Mouse (Mus musculus): ENCODE results near the gene Sowahc.

Sowahc gene

DNA sequence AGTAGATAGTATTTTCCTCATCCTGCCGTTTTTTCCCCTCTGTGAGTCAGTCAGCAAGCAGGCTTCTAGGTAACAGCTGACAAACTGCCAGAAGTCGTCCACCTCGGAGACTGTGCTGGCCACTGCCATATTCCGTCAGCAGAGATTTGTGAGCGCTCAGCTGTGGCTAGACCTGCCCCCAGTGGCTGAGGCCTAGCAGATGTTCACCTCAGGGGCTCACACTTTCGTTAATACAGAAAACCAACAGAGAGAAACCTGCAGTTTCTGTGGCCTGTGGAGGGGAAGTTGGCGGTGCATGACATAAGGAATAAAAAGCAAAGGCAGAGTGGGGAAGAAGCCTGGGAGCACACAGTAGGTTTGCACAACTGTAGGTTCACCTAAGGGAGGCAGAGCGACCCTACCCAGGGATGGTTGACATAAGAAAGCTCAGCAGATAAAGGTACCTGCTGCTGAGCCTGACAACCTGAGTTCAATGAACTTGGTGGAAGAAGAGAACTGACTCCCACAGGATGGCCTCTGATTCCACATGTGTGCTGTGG lies 31.9 kb downstream of the Sowahc start:
- no peak for DNase-seq (ENCODE audit: low spot score)

DNA sequence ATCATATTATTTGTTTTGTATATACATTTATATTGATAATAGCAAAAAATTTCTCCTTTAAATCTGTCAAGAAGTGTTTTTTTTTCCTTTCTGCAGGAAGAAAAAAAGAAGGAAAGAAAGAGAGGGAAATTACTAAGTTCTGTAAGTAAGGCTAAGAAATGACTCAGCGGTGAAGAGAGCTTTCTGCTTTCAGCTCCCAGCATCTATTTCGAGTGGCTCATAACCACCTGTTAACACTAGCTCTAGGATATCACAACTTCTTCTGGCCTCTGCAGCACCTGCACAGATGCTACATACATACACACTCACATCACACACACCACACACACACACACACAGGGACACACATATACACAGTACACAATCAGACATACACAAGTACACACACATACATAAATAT lies 34.8 kb downstream of the Sowahc start:
- DNase-seq (ENCODE audit: low spot score) = no peak

DNA sequence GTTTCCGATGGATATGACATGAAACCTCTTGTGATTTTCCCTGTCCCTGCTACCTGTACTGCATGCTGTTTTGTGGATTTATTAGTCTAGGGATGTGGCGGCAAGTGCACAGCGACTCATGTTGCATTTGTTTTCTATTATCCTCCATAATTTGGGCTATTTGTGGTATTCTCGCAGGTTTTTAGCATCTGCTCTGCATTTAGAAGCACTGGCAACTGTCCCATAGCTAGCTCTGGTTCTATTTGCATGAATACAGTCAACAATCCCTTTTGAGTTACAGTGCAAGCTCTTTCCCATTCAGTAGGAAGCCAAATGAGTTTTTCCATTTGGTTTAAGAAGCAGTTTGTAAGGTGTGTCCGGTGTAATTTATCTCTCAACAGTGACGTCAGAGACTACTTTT lies 37.8 kb downstream of the Sowahc start:
- DNase-seq (ENCODE audit: low spot score) = no peak

DNA sequence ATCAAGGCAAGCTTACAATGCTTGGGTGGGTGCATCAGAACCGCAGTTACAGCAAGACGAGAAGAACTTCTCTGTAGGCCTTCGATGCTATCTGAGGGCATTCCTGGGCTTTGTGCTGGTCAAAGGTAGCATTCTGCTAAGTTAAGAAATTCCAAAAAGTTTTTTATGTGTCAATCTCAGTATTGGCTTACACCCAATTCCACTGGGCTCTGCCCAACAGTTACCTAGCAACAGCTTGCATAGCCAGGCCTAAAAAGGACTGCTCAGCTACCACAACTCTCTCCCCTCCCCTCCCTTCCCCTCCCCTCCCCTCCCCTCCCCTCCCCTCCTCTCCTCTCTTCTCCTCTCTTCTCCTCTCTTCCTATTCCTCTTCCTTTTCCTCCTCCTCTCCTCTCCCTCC lies 39.9 kb downstream of the Sowahc start:
- no peak for DNase-seq (ENCODE audit: low spot score)

DNA sequence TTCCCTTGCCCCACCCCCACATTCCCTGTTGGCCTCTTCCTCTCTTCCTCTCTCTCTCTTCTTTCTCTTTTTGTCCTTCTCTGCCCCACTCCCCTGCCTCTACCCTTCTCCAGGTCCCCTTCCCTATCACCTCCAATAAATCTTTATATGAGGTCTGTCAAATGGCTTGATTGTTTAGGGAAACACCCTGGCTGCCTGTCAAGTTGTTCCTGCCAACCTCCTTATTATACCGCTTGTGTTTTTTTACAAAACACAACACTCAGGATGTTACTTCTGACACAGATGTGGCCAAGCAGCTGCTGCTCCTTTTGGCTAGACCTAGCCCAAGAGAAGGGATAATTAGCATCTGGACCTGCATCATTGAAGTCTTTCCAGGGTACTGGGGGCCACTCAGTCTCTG lies 40.3 kb downstream of the Sowahc start:
- no peak for DNase-seq (ENCODE audit: low spot score)

DNA sequence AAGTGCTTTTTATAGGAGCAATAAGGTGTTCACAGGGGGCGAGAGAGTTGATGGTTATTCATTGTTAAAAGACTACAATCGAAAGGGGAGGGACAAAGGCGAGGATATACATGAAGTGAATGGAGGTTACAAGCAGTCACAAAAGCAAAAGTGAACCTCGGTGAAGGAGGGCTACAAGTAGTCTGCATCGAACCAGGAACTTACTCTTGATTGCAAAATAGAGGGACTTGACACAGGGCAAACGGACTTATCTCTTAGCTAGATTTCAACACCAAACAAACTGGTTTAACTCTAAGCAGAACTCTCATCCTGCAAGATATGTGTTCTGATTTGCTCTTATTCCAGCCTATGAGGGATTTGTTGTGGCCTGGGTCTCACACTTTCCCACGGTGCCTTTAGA lies 41.2 kb downstream of the Sowahc start:
- no peak for DNase-seq (ENCODE audit: low spot score)

DNA sequence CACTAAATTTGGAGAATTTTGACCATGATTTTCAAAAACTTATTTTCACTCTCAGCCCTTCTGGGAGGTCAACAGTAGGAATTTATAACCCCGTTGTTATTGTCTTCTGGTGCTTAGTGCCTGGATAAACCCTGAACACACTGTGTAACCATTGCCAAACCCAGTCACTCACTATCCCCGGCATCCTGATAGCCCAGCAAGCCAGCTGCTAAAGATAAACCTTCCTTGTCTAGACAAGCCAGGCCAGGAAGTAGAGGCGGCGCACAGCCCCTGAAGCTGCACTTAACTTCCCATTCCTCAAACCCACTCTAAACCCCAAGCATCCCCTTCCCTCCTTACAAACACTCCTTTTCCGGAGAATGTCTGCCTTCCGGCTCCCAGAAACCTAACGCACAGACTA lies 43.3 kb downstream of the Sowahc start:
- DNase-seq (ENCODE audit: low spot score) = no peak

DNA sequence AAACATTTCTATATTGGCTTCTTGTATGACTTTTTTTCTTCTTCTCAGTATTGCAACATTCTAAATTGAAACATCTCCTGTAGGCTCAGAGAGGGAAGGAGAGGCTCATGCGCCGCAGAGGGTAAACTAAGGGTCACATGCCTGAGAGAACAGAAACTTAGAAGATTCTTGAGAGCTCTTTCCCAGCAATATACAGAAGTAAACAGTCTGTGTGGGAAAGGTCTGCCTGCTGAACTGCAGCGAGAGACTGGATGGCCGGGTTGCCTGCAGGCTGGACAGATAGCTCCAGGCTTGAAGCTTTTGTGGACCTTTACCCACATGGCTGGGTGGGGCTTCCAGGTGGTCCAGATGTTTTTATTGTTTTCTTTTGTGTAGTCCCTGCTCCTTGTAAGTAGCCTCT lies 43.9 kb downstream of the Sowahc start:
- peak; percentile 59 for DNase-seq (ENCODE audit: low spot score)

DNA sequence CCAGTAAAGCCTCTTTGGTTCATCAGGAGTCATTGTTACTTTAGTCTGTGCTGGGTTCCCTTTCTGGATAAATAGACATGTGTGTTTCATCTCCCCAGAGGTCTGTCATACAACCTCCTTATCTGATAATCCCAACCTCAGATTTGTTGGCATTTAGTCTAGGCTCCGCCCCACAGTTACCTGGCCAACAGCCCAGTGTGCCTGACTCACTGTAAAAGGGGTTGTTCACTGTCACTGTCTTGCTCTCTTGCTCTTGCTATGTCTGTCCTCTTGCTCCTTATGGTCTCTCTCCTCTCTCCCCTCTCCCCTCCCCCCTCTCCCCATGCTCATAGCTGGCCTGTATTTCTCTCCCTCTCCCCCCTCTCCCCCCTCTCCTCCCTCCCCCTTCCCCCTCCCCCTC lies 44.3 kb downstream of the Sowahc start:
- no peak for DNase-seq (ENCODE audit: low spot score)

DNA sequence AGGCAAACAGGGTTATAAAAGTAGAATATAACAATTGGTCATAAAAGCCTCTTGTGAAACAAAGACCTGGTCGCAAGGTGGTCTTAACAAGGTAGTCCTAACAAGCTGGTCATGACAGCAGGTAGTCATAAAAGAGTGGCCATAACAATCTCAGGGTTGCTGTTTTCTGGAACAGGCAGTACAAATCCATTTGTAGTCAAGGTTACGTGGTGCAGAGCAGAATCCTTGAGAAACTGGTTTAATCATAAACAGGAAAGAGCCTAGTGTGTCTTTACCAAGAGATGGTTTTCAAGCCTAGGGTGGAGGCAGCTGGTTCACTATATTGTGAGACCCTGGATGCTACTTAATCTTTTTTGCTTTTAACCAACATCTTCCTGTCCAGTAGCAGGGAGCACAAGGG lies 45.5 kb downstream of the Sowahc start:
- no peak for DNase-seq (ENCODE audit: low spot score)

DNA sequence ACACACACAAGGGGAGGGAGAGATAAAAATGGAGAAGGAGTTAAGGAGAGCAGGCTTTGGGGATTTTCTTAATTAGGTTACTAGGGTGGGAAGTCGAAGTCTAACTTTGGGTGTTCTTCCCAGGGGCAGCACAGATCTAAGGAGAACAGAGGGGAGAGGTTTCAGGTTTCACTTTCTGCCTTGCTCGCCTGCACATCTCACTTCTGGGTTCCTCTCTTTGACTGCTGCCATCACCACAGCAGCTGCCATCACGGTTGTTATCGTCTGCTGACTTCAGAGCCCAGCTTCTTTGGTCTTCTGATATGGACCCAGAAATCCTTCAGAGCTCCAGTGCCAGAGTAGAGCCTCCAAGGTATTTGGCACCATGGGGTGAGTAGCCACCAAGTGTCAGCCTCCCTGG lies 46.4 kb downstream of the Sowahc start:
- no peak for DNase-seq (ENCODE audit: low spot score)

DNA sequence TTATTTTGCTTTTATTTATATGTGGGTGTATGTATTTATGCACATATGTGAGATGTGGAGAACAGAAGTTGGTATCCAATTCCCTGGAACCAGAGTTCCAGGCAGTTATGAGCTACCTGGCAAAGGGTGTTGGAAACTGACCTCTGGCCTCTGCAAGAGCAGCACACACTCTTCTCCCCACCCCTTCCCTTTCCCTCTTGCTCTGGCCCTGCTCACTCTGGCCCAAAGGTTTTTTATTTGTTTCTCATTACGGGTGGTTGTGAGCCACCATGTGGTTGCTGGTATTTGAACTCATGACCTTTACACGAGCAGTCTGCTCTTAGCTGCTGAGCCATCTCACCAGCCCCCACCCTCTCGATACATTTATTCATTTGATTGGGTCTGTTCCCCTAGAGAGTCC lies 47.0 kb downstream of the Sowahc start:
- peak; percentile 44 for DNase-seq (ENCODE audit: low spot score)

DNA sequence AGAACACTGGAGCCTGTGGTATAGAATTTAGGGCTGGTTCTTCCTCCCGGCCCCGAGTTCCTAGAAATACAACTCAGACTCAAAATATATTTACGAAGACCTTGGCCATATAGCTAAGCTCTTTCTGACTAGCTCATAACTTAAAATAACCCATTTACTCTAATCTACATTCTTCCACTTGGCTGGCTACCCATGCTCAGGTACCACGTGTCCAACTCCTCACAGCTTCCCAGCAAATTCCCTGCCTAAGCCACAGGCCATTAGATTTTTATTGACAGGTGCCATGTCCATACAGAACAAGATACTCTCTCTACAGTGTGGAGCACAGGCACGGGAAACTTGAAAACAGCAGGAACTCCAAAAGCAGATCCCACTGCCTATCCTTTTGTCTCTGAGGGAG lies 54.0 kb downstream of the Sowahc start:
- DNase-seq (ENCODE audit: low spot score) = no peak

Data from yolk sac, embryonic 10.5 days (tissue).